Mouse (Mus musculus) heart, postnatal 14 days (tissue): Measurements from ENCODE around the gene Pcgf6. TPM values are rescaled to one million over a fixed set of nuclear protein-coding genes. Genes with fewer than 3 reads are reported as not detected.

Source experiments
- DNase-seq, 2 experiments: peaks; one replicate each; pipeline ENCODE4 v3.0.0; 2021 to 2022
- intact Hi-C: fragments of 180-260 bp; cut with DNase I; formaldehyde crosslinking; loops from one replicate; pipeline ENCODE4 v1.15.1; 2025
- total RNA-seq, 2 experiments: library from RNA; stranded (reverse); gene quantifications; 2 replicates each; pipeline ENCODE4 v1.2.3; 2021

Pcgf6 gene
- total RNA-seq, 2 experiments from 2014 or later = 2.8 to 2.9 TPM

DNA sequence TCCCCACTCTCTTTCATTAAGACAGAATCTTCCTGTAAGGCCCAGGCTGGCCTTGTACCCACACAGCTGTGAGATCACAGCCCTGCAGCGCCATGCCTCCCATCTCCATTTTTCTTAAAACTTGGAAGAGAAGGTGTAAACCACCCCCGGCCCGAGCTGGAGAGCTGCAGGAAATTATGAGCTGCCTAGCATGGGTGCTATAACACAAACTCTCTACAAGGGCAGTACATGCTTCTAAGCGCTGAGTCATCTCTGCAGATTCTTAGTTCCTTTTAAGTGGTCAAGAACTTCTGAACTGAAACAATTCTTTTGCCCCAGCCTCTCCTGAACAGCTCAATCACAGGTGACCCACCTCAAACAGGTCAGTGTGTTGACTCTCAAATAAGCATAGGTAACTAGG lies 15.8 kb downstream of the Pcgf6 start:
- intact Hi-C loops = no loop called here
- no peak for DNase-seq

- intact Hi-C loops = no loop called here
- DNase-seq = no peak
These were observed 18.9 kb downstream of the Pcgf6 start for GRCm38 (mm10) chr19:47031770-47032169.

DNA sequence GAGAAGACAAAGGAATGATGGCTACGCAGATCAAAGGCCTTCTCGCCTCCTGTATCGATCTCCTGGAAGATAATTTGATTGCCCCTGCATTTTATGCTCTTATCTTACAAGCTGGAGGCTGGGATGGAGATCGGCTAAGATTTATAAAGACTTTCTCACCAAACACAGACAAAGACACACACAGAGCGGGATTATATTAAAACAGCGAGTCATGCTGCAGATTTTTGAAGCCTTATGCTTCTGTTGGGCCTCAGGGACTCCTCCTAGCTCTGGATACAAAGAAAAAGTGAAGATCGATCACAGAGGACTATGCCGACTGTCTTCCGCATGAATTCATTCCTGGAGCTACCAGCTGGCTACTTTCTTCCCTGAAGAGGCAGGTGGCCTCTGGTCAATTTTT lies 20.9 kb downstream of the Pcgf6 start:
- intact Hi-C loops = no loop called here
- DNase-seq = no peak

GRCm38 (mm10) chr19:47026513-47026912 lies 24.2 kb downstream of the Pcgf6 start:
- DNase-seq = no peak
- intact Hi-C loops = no loop called here

GRCm38 (mm10) chr19:47024954-47025353 lies 25.8 kb downstream of the Pcgf6 start:
- peak in 1 of 2 experiments; percentile 20 for DNase-seq
- intact Hi-C loops = no loop called here

DNA sequence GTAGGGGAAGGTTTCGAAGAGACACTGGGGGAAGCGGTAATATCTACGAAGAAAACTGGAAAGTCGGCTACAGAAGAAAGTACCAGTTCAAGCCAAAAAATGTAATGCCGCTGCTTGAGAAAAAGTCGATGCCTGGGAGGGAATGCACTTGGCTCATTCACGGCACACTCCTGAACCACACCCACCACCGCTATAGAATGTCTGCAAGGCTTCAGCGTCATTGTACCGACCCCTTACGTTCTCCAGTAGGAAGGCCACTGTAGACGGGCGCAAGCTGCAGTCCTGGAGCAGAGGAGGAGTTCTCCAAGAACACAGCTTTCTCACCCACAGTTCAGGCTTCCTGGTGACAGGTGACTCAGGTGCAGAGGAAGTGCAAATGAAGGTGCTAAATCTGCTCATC lies 27.2 kb downstream of the Pcgf6 start:
- no peak for DNase-seq
- intact Hi-C loops = no loop called here

GRCm38 (mm10) chr19:47022709-47023108 lies 28.0 kb downstream of the Pcgf6 start:
- no peak for DNase-seq
- intact Hi-C loops = no loop called here

- intact Hi-C loops = no loop called here
- no peak for DNase-seq
These were observed 31.4 kb downstream of the Pcgf6 start for GRCm38 (mm10) chr19:47019326-47019725.

- intact Hi-C loops = no loop called here
- DNase-seq = no peak
These were observed 32.4 kb downstream of the Pcgf6 start for GRCm38 (mm10) chr19:47018330-47018729.

DNA sequence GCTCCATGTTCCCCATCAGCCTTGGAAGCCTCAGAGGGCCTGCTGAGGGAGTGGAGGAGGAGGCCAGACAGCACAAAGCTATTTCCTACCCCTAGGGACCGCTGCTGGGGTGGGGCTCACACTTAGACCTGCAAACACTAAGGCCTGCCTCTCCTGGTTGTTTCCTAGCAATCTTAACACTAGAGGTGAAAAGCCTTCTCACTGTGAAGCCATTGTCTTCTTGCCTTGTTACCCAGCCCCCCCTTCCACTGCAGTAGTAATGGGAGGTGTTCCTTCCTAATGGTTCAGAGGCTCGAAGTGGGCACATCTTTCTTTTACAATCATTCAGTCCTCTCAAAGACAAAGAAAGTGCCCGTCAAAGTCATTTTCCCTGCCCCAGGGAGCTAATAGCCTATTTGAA lies 32.9 kb downstream of the Pcgf6 start:
- DNase-seq = no peak
- intact Hi-C loops = no loop called here

GRCm38 (mm10) chr19:47016487-47016886 lies 34.2 kb downstream of the Pcgf6 start:
- peak; percentile 86 to 89 for DNase-seq
- intact Hi-C loops = no loop called here

DNA sequence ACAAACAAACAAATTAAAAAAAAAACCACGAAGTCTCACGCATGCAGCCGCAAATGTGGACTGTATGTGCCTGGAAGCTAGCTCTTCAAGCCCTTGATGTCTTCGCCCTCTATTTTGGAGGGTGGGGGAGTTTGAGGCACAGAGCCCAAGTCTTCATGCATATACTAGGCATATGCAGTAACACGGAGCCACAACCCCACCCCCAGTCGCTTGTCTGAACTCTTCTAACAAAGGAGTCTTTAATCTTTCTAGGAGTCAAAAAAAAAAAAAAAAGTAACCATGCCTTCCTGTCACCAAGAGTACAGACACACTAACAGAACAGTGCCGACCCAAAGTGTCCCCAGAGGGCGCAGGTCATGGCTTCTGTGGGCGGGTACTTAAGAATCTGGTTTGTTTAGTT lies 34.7 kb downstream of the Pcgf6 start:
- DNase-seq = no peak
- intact Hi-C loops = no loop called here

DNA sequence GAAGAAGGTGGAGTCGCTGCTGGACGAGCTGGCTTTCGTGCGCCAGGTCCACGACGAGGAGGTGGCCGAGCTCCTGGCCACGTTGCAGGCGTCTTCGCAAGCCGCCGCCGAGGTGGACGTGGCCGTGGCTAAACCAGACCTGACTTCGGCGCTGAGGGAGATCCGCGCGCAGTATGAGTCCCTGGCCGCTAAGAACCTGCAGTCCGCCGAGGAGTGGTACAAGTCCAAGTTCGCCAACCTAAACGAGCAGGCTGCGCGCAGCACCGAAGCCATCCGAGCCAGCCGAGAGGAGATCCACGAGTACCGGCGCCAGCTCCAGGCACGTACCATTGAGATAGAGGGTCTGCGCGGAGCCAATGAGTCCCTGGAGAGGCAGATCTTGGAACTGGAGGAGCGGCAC lies 35.3 kb downstream of the Pcgf6 start:
- intact Hi-C loops = no loop called here
- no peak for DNase-seq

- DNase-seq = peak; percentile 48 to 60
These were observed 36.0 kb downstream of the Pcgf6 start, which contains the start of the genes Ina and Nt5c2 for GRCm38 (mm10) chr19:47014447-47015381. TSS of gene Ina (plus strand) at chr19:47014698. TSS of gene Nt5c2 (minus strand) at chr19:47015153.

GRCm38 (mm10) chr19:47014159-47014446 lies 36.6 kb downstream of the Pcgf6 start:
- no peak for DNase-seq
- intact Hi-C loops = no loop called here

More at GRCm38 (mm10) chr19:47014447-47015381, 36.0 kb downstream of the Pcgf6 start, which contains the start of the genes Ina and Nt5c2:
- intact Hi-C loops = no loop called here

GRCm38 (mm10) chr19:47013340-47014158 lies 37.2 kb downstream of the Pcgf6 start:
- intact Hi-C loops = no loop called here
- DNase-seq = no peak

DNA sequence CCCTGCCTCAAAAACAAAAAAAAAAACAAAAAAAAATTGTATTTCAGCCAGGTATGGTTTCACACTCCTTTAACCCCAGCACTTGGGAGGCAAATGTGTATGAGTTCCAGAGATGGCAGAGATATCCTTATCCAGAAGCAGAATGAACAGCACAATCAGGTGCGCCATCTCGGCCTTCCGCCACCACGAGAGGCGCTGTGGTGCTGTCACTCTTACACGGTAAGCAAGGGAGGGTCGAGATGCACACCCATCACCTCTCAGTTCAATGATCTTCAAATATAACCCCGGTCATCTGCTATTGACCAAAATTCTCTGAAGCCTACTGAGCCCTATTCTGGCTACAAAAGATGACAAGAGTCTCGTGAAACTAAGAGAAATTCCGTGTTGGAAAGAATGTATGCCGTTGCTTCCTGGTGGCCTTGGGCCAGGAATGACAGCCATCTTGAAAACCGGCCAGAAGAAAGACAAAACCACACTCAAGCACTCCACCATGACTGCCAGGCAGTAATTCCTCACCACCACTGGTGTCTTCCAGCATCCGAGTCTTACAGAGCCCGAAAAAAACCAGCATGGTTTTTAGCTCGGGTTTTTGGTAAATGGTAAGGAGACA lies 38.1 kb downstream of the Pcgf6 start:
- intact Hi-C loops = no loop called here
- DNase-seq = no peak

DNA sequence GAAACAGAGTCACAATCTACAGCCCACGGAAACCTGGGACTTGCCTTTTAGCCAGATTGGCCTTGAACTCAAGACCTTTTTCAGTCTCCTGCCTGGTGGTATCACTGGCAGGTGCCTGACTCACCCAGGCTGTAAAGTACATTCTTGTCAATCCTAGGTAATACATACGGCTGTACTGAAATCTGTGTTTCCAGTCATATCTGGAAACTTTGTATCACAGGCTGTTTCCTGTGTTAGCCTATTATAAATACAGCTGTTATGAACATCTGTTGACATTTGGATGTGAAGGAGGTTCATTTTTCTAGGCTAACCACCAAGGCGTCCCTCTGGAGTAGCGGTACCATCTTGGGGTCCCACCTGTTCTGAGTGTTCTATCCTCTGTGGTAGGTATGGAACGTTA lies 40.8 kb downstream of the Pcgf6 start:
- intact Hi-C loops = no loop called here
- no peak for DNase-seq

DNA sequence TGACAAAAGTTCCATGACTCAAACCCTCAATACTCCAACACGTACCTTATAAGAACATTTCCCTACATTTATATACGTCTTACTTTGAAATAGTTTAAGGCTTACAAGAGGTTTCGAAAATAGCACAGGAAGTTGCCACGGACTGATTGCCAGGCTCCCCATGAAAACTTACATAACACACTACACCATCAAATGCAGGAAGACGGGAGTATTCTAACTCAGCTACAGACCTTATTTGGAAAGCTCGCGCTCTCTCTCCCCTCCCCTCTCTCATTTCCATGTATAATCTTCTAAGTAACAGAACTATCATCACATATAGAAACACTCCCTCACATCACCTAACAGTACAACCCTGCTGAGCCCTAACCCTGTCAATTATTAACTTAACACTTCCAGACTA lies 41.3 kb downstream of the Pcgf6 start:
- no peak for DNase-seq
- intact Hi-C loops = no loop called here

GRCm38 (mm10) chr19:47006321-47006720 lies 44.4 kb downstream of the Pcgf6 start:
- intact Hi-C loops = no loop called here
- DNase-seq = peak; percentile 68 to 79

DNA sequence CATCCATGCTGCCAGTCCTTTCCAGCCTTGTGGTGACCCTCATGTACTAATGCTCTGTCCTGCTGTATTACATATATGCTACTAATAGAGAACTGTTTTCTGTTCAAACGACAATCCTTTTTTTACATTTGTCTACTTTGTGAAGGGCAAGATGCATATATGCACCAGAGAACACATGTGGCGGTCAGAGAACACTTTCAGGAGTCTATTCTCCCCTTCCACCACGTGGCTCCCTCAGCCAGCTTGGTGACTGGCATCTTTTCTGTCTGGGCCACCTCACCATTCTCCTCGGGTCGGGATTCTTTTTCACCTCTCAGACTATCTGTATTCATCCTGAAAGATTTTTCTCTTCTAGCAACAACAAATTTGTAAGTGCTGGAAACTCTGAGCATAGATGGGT lies 44.8 kb downstream of the Pcgf6 start:
- intact Hi-C loops = no loop called here
- DNase-seq = no peak
